Mouse (Mus musculus) hindbrain, embryonic 16.5 days (tissue): ENCODE results near the gene Trmt2a. TPM values are rescaled to one million over a fixed set of nuclear protein-coding genes. Genes with fewer than 3 reads are reported as not detected.

Experiments
- ATAC-seq: fragments of 200-750 bp; cut with Nextera tagmentation; 2 replicates; pipeline ENCODE4 v1.8.0; 2017; ENCODE audit warnings: moderate TSS enrichment, moderate library complexity
- H3K27ac ChIP-seq: fragments of 300-500 bp; sonication (generic); 2 replicates; pipeline ENCODE4 v1.5.1; 2014; ENCODE audit warnings: low read depth, mild to moderate bottlenecking, control low read depth, low read length, moderate library complexity
- H3K27me3 ChIP-seq: fragments of 300-500 bp; sonication (generic); replicated peaks from 2 replicates; pipeline ENCODE4 v1.6.1; 2014; ENCODE audit warnings: low read length; ENCODE audit not compliant: control insufficient read depth, insufficient read depth
- H3K36me3 ChIP-seq: fragments of 300-500 bp; sonication (generic); 2 replicates; pipeline ENCODE4 v1.6.1; 2014; ENCODE audit warnings: mild to moderate bottlenecking, low read length, moderate library complexity, mixed read lengths; ENCODE audit not compliant: control insufficient read depth, insufficient read depth
- H3K4me1 ChIP-seq: fragments of 300-500 bp; sonication (generic); 2 replicates; pipeline ENCODE4 v1.6.1; 2014; ENCODE audit warnings: low read depth, low read length; ENCODE audit not compliant: control insufficient read depth, insufficient read depth
- H3K4me2 ChIP-seq: fragments of 300-500 bp; sonication (generic); 2 replicates; pipeline ENCODE4 v1.6.1; 2014; ENCODE audit warnings: mild to moderate bottlenecking, low read length, control low read depth, moderate library complexity
- H3K4me3 ChIP-seq: fragments of 300-500 bp; sonication (generic); 2 replicates; pipeline ENCODE4 v1.5.1; 2014; ENCODE audit warnings: mild to moderate bottlenecking, low read length, control low read depth, moderate library complexity
- H3K9ac ChIP-seq: fragments of 300-500 bp; sonication (generic); 2 replicates; pipeline ENCODE4 v1.6.1; 2014; ENCODE audit warnings: low read depth, mild to moderate bottlenecking, control low read depth, low read length, moderate library complexity
- H3K9me3 ChIP-seq: fragments of 300-500 bp; sonication (generic); 2 replicates; pipeline ENCODE4 v1.6.1; 2014; ENCODE audit warnings: mild to moderate bottlenecking, low read length, moderate library complexity; ENCODE audit not compliant: control insufficient read depth
- WGBS: fragments of 180-500 bp; shearing (Covaris S2); extraction: QIAGEN DNeasy Blood & Tissue Kit; methylation state at CpG from one replicate; pipeline ENCODE4 v1.1.7; 2014; 5-methylcytosine and 5-hydroxymethylcytosine counted together
- polyA plus RNA-seq: library from polyadenylated mRNA; unstranded; fragments of >200 nt; fragmentation: Nextera tagmentation; extraction: Ambion mirVana; gene quantifications from 2 replicates; pipeline ENCODE4 v1.2.1, GENCODE M21; 2015

The Trmt2a gene
- polyA plus RNA-seq, 1 experiment from 2014 or later, result 105 TPM

- WGBS, result 76% methylated on average over 7 of the region's 7 CpGs
- no peak overlapping the region for H3K27ac ChIP-seq
- no peak overlapping the region for H3K4me2 ChIP-seq
- no peak overlapping the region for H3K9ac ChIP-seq
- H3K4me1 ChIP-seq, result peaks cover 23% of the 10 kb centered on the region
- H3K4me3 ChIP-seq, result no peak overlapping the region
- no peaks in the 10 kb centered on the region for H3K27me3 ChIP-seq
- peaks cover 29% of the 10 kb centered on the region for H3K36me3 ChIP-seq
- no peaks in the 10 kb centered on the region for H3K9me3 ChIP-seq
- ATAC-seq, result no peak
Measured at GRCm38 (mm10) chr16:18236676-18237501, 11.6 kb upstream of the Trmt2a start.

- Histone ChIP-seq H3K4me2 (no peak overlapping the region), H3K27me3 (no peaks in the 10 kb centered on the region), H3K4me1 (peaks cover 4% of the 10 kb centered on the region), H3K9ac (no peak overlapping the region), H3K4me3 (no peak overlapping the region), H3K36me3 (peaks cover 61% of the 10 kb centered on the region), H3K27ac (no peak overlapping the region), H3K9me3 (no peaks in the 10 kb centered on the region)
- no peak for ATAC-seq
- WGBS, result 89% methylated on average over 10 of the region's 10 CpGs
Measured at GRCm38 (mm10) chr16:18241581-18241980, 6.9 kb upstream of the Trmt2a start.

- Histone ChIP-seq H3K27ac (peak overlapping the region; percentile 91), H3K27me3 (no peaks in the 10 kb centered on the region), H3K4me3 (peak overlapping the region; percentile 95), H3K4me1 (peaks cover 32% of the 10 kb centered on the region), H3K36me3 (peaks cover 37% of the 10 kb centered on the region), H3K9ac (peak overlapping the region; percentile 92), H3K9me3 (no peaks in the 10 kb centered on the region), H3K4me2 (peak overlapping the region; percentile 70)
- ATAC-seq, result no peak
- WGBS, result under 1% methylated on average over 33 of the region's 33 CpGs
Measured at GRCm38 (mm10) chr16:18247521-18248399, 719 bp upstream of the Trmt2a start.

- Histone ChIP-seq H3K4me2 (peak overlapping the region; percentile 94), H3K36me3 (peaks cover 39% of the 10 kb centered on the region), H3K4me3 (peak overlapping the region; percentile 95), H3K9ac (peak overlapping the region; percentile 92), H3K4me1 (peaks cover 32% of the 10 kb centered on the region), H3K9me3 (no peaks in the 10 kb centered on the region), H3K27ac (peak overlapping the region; percentile 91), H3K27me3 (no peaks in the 10 kb centered on the region)
- ATAC-seq, result peak; percentile 34
- WGBS, result 6% methylated on average over 27 of the region's 27 CpGs
Measured at GRCm38 (mm10) chr16:18249364-18249967, 987 bp downstream of the Trmt2a start.

- WGBS, result 54% methylated on average over 4 of the region's 4 CpGs
- Histone ChIP-seq H3K27ac (no peak overlapping the region), H3K4me1 (peaks cover 32% of the 10 kb centered on the region)
Measured at GRCm38 (mm10) chr16:18250231-18250630, 1.8 kb downstream of the Trmt2a start.

GRCm38 (mm10) chr16:18250828-18251790 is 2.6 kb downstream of the Trmt2a start:
- no peak overlapping the region for H3K27ac ChIP-seq
- ATAC-seq, result no peak
- H3K4me1 ChIP-seq, result peaks cover 32% of the 10 kb centered on the region
- H3K4me3 ChIP-seq, result no peak overlapping the region
- H3K9ac ChIP-seq, result peak overlapping the region; percentile 29; the same call in 1 of the 2 replicates
- H3K9me3 ChIP-seq, result no peaks in the 10 kb centered on the region
- H3K27me3 ChIP-seq, result no peaks in the 10 kb centered on the region
- 69% methylated on average over 10 of the region's 10 CpGs for WGBS
- H3K4me2 ChIP-seq, result peak overlapping the region; percentile 94
- peaks cover 28% of the 10 kb centered on the region for H3K36me3 ChIP-seq

More at GRCm38 (mm10) chr16:18250231-18250630, 1.8 kb downstream of the Trmt2a start:
- ATAC-seq, result no peak
- peaks cover 33% of the 10 kb centered on the region for H3K36me3 ChIP-seq
- H3K4me2 ChIP-seq, result peak overlapping the region; percentile 94
- no peaks in the 10 kb centered on the region for H3K27me3 ChIP-seq
- H3K9me3 ChIP-seq, result no peaks in the 10 kb centered on the region
- H3K9ac ChIP-seq, result peak overlapping the region; percentile 37; the same call in 1 of the 2 replicates
- H3K4me3 ChIP-seq, result peak overlapping the region; percentile 95

GRCm38 (mm10) chr16:18252736-18253135 is 4.3 kb downstream of the Trmt2a start:
- 87% methylated on average over 6 of the region's 6 CpGs for WGBS

GRCm38 (mm10) chr16:18253866-18254265 is 5.4 kb downstream of the Trmt2a start:
- 96% methylated on average over 1 of the region's 1 CpGs for WGBS
- no peak overlapping the region for H3K4me3 ChIP-seq
- ATAC-seq, result no peak
- peaks cover 17% of the 10 kb centered on the region for H3K4me1 ChIP-seq
- H3K27ac ChIP-seq, result no peak overlapping the region
- peaks cover 51% of the 10 kb centered on the region for H3K36me3 ChIP-seq
- H3K9me3 ChIP-seq, result no peaks in the 10 kb centered on the region
- H3K27me3 ChIP-seq, result no peaks in the 10 kb centered on the region
- H3K4me2 ChIP-seq, result no peak overlapping the region
- no peak overlapping the region for H3K9ac ChIP-seq

More at GRCm38 (mm10) chr16:18252736-18253135, 4.3 kb downstream of the Trmt2a start:
- Histone ChIP-seq H3K27me3 (no peaks in the 10 kb centered on the region), H3K4me1 (peaks cover 17% of the 10 kb centered on the region), H3K4me3 (no peak overlapping the region), H3K9ac (no peak overlapping the region), H3K36me3 (peaks cover 42% of the 10 kb centered on the region), H3K4me2 (no peak overlapping the region), H3K27ac (no peak overlapping the region), H3K9me3 (no peaks in the 10 kb centered on the region)
- no peak for ATAC-seq
